Mouse (Mus musculus): ENCODE measurements at regions not wholly inside any gene's neighbourhood (a gene's known extent, or its start where the extent isn't known, plus 50 kb on each side); places are given as distances from the start of the nearest gene placed in this dataset.

DNA sequence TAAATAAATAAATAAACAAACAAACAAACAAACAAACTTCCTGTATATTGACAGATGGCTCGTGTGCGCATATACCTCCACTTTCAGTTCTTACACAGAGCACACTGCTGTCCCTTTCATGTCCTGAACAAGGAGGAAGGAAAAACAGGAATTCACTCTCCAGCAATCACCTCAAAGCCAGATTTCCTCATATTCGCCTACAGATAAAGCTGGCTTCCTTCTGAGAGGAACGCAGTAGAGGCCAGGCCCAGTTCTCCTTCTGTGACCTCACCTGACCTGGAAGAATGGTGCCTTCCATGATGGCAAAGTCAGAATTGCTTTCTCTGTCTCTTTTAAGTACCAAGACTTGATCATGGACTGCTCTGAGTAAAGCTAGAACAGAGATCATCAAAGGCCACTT is 98.1 kb upstream of the Myo10 start:
- TF ChIP-seq POLR2A (IDR thresholded peaks at IDR 0.05; ENCODE audit: extremely low read depth, insufficient read depth, low read length) = no peak
- TF ChIP-seq CTCF (IDR thresholded peaks at IDR 0.05; ENCODE audit: extremely low read depth, insufficient read depth, low read length) = no peak
